Mouse (Mus musculus): ENCODE results near the gene Fam173b.

Fam173b gene

DNA sequence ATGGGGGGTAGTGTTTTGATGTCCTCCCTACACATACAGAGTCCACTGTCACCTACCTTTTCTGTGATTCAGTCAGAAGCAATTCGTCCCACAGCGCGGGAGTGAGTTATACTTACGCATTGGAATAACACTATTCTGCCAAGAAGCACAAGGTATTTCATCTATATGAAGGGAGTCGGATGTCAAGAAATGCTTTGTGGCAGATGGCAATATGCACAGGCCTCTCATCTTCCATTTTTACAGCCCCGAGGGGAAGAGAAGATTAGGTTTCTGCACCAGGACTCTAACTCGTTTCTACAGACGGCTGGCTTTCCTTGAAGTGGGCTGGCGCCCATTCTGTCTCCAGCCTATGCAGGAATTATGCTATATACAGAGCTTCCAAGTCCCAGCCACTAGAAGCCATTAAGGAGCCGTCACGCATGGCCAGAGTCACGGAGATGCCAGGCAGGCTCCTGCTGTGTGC is 29.8 kb downstream of the Fam173b start:
- in situ Hi-C loops (cut with MboI, MseI) = no loop called here

DNA sequence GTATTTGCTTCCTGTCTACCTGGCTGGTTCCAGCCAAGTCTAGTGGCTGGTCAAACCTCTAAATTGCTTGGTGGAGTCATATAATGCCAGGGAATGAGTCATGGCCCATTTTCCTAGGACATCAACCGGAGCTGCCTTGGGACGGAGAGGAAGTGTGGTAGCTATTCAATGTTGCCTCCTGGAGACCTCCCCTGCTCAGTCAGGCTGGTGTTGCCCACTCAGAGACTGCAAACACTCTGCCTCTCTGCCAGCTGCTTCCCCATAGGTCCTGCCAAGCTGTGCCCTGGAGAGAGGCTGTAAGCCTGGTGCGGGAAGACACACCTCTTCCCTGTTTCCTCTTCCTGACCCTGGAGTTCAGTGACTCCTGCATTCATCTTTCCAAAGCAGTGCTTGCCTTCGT is 30.8 kb downstream of the Fam173b start:
- in situ Hi-C loops (cut with MboI, MseI) = no loop called here

DNA sequence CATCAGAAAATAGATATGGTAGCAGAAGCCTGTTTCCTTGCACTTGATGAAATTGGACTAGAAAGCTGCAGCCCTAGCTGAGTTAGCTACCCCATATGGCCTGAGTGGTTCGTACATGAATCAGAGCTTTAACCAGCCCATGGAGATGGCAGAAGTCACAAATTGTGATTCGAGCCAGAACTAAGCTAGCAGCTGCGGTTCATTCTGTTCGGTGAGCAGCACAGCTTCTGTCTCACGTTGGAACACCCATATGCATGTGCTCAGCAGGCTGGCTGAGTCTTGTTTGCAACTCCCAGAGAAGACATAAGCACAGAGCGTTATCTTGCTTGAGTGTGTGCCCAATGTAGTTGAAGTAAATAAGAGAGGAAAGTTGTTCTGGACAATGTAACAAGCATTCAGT is 32.9 kb downstream of the Fam173b start:
- in situ Hi-C loops (cut with MboI, MseI) = no loop called here

DNA sequence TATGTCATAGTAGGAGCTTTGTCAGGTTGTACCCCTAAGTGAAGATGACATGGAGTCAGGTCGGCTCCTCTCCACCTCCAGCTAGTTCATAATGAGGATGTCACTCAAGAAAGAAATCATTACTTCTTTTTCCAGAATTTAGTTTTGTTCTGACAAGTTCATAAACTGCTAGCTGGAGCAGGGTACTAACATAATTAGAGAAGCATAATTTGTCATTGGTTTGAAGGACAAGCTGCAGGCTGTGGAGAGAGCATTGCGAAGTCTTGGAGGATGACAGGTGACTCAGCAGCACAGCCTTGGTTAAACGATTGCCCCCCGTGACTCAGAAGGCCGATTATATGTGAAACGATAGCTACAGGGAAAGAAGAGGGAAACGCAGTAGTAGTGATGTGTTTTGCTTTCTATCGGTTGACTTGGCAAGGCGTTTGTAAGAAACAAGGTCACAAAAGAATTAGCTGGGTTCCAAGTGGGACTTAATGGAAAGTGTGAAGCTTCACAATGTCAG is 34.5 kb downstream of the Fam173b start:
- in situ Hi-C loops (cut with MboI, MseI) = no loop called here

DNA sequence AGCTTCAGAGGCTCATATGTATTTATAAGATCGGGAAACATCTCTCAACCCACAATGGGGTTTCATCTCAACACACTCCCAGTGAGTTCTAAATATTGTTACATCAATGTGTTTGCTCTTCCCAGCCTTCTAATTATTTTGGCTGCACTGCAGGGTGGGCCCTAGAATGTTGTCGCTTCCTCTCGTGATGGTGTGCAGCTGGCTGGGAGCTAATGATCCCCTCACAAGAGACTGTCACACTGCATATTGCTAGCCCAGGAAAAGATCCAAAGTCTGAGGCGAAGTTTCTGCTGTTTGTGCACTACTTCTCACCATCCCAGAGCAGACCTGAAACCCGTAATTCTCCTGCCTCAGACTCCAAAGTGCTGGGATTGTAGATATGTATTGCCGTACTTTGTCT is 45.6 kb downstream of the Fam173b start:
- in situ Hi-C loops (cut with MboI, MseI) = no loop called here

DNA sequence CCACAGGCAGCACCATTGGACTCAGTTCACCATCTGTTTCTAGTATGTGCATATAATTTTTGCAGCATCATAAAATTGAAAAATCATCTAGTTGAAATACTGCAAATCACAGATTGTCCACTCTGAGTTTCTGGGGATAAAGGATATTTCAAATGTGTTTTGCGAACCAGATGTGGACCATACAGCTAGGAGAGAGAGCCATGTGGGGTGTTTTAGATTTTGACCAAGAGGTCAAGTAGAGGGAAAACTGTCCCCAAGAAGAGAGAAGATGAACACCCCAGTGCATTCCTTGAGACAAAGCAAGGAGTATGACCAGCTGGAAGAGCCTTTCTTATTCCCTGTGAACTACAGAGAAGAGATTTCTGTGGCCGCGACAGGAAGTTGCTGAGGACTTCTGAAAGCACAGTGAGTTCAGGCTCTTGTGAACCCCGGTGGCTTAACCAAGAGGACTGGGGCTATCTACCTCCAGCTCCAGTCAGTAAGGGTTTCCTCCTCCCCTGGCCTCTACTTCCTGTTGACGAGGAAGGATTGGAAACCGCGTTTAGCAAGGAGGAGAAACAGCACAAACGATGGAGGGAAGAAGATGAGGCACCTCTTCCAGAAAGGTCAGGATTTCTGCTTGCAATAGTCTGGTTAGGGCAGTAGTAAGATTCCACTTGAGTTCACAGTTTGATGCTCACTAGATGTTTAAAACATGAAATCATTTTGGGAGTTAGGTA is 46.4 kb downstream of the Fam173b start:
- in situ Hi-C loops (cut with MboI, MseI) = no loop called here

DNA sequence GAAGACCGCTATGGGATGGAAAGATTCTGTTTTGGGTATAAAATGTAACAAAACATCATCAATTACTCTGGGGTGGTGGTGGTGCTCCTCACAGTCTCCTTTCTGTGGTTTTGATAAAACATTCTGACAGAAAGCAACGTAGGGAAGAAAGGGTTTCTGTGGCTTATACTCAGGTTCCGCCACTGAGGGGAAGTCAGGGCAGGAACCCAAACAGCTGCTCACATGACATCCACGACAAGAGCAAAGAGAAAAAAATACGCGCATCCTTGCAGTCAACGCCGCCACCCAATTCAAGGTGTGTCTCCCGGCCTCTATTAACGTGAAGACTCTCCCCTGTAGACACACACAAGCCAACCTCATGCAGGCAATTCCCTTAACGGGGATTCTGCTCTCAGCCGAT is 48.0 kb downstream of the Fam173b start:
- in situ Hi-C loops (cut with MboI, MseI) = no loop called here

DNA sequence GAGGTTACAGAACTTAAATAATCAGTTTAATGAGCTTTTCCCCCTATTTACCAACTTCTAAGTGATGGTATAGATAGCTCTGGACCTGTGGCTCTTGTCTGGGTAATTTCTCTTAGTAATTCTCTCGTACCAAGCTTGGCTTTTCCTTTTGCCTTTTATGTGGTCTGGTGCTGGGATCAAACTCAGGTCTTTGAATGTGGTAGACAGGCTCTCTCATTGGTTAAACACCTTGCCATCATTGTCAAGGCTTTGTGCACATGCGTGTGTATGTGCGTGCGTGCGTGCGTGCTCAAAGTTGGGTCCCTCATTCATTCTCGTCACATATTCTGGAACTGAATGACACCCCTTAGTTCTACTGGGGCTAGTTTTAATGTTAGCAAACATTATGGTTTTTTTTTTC is 49.2 kb downstream of the Fam173b start:
- in situ Hi-C loops (cut with MboI, MseI) = no loop called here

DNA sequence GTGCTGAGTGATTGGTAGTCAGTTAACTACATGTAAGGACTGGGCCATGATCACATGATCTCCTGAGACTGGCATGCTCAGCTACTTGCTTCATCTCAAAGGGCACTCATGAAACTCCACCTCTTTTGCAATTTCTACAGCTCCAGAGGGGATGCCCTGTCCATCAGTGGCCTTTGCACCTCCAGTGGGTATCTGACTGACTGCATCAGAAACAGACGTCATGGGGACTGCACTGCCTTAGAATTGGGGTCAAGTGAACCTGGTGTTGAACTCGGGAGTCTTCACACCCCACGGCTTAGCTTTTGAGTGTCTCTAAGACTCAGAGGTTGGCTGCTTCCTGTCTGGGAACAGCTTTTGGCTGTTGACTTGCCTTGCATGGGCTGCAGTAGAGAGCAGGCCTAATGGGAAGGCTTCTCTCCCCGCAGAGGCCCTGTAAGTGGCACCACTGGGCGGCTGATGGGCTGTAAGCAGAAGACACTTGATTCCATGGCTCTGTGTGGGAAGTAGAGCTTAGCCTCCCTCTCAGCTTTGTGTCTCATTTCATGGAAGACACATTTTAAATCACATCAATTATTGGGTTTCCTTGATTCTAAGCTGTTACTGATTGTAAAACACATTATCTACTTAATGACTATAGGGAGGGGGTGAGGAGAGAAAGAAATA is 58.6 kb downstream of the Fam173b start:
- in situ Hi-C loops (cut with MboI, MseI) = no loop called here

DNA sequence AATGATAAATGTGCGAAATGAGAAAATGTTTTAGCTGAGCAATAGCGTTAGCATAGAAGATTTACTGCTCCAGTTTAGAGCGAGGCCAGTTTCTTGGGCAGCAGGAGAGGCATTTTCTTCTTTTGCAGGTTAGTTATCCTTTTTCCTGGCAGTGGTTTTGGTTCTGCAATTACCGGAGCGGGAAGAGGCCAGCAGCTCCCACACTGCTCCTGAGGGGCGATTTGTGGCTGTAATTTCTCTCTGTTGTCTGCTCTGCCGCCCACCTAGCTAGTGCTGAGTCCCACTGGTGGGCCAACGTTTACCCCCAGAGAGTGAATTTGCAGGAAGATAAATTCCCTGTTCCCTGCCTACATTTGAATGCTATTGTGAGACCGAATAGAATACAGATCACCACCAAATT is 59.2 kb downstream of the Fam173b start:
- in situ Hi-C loops (cut with MboI, MseI) = no loop called here

DNA sequence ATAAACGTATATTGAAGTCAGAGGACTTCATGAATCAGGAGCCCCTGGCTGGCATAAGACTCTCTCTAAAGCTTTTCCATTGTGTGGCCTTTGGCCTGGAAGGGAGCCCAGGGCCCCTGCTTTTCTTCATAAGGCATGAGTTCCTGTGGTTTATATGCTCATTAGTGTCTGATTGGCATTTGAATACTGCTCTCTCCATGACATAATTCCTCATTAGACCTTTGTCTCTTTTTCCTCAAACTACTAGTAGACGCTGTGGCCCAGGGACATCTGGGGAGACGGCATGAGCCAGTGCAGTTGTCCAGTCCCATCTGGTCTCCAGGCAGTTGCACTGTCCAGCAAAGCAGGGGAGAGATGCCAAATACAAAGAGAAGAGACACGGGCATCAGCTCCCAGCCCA is 60.1 kb downstream of the Fam173b start:
- in situ Hi-C loops (cut with MboI, MseI) = no loop called here

DNA sequence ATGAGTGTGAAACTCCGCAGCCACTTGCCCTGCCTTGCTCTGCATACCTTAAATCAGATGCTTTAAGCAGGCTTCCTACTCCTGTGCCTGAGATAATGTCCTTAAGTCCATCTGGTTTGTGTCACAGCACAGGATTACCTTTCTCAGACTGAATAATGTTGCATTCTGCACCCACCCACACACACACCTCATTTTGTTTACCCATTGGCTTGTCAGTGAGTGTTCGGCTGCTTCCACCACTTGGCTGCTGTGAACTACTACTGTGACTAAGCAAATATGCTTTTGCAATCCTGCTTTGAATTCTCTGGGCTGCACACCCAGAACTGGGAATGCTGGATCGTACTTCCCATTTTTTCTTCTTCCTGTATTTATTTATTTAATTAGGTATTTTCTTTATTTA is 61.4 kb downstream of the Fam173b start:
- in situ Hi-C loops (cut with MboI, MseI) = no loop called here
